Mouse (Mus musculus): ENCODE measurements around the gene Pbx2. TPM values are rescaled to one million over a fixed set of nuclear protein-coding genes. Genes with fewer than 3 reads are reported as not detected.
A peak's percentile ranks its signal among the peaks of the same experiment; 100 is the strongest.

Gene Pbx2
- polyA plus RNA-seq, 1 experiment from 2014 or later = 7.7 TPM

GRCm38 (mm10) chr17:34585877-34586771 is 4.9 kb upstream of the Pbx2 start:
- Histone ChIP-seq H3K9me3 (ENCODE audit: control insufficient read depth, low read length) (no peaks in the 10 kb centered on the region), H3K27me3 (ENCODE audit: control insufficient read depth, insufficient read depth, low read length) (no peaks in the 10 kb centered on the region), H3K4me1 (ENCODE audit: control insufficient read depth, insufficient read depth, low read length) (peaks cover 19% of the 10 kb centered on the region), H3K27ac (ENCODE audit: low read depth, low read length) (peak overlapping the region; percentile 99), H3K4me2 (ENCODE audit: low read depth, low read length) (peak overlapping the region; percentile 96), H3K36me3 (ENCODE audit: control insufficient read depth, insufficient read depth, low read length) (no peaks in the 10 kb centered on the region), H3K9ac (replicated peaks; ENCODE audit: low read depth, low read length) (peak overlapping the region; percentile 83), H3K4me3 (ENCODE audit: low read depth, low read length) (peak overlapping the region; percentile 70)
- peak; percentile 12 for ATAC-seq (ENCODE audit: low read depth)
- WGBS = 18% methylated on average over 32 of the region's 32 CpGs

- WGBS = under 1% methylated on average over 37 of the region's 38 CpGs
- ATAC-seq (ENCODE audit: low read depth) = peak; percentile 77
Measured at GRCm38 (mm10) chr17:34586796-34587422, 4.2 kb upstream of the Pbx2 start.

GRCm38 (mm10) chr17:34587423-34587811 is 3.6 kb upstream of the Pbx2 start:
- Histone ChIP-seq H3K27me3 (ENCODE audit: control insufficient read depth, insufficient read depth, low read length) (no peaks in the 10 kb centered on the region; the same call in 1 of the 2 replicates), H3K36me3 (ENCODE audit: control insufficient read depth, insufficient read depth, low read length) (no peaks in the 10 kb centered on the region), H3K4me2 (ENCODE audit: low read depth, low read length) (peak overlapping the region; percentile 96), H3K4me3 (ENCODE audit: low read depth, low read length) (peak overlapping the region; percentile 70), H3K9ac (replicated peaks; ENCODE audit: low read depth, low read length) (peak overlapping the region; percentile 83), H3K27ac (ENCODE audit: low read depth, low read length) (peak overlapping the region; percentile 99), H3K9me3 (ENCODE audit: control insufficient read depth, low read length) (no peaks in the 10 kb centered on the region), H3K4me1 (ENCODE audit: control insufficient read depth, insufficient read depth, low read length) (peaks cover 26% of the 10 kb centered on the region)
- WGBS = under 1% methylated on average over 39 of the region's 50 CpGs
- peak; percentile 80 for ATAC-seq (ENCODE audit: low read depth)

More at GRCm38 (mm10) chr17:34586796-34587422, 4.2 kb upstream of the Pbx2 start:
- Histone ChIP-seq H3K36me3 (ENCODE audit: control insufficient read depth, insufficient read depth, low read length) (no peaks in the 10 kb centered on the region), H3K9ac (replicated peaks; ENCODE audit: low read depth, low read length) (peak overlapping the region; percentile 83), H3K27me3 (ENCODE audit: control insufficient read depth, insufficient read depth, low read length) (no peaks in the 10 kb centered on the region), H3K27ac (ENCODE audit: low read depth, low read length) (peak overlapping the region; percentile 99), H3K9me3 (ENCODE audit: control insufficient read depth, low read length) (no peaks in the 10 kb centered on the region), H3K4me3 (ENCODE audit: low read depth, low read length) (peak overlapping the region; percentile 70), H3K4me2 (ENCODE audit: low read depth, low read length) (peak overlapping the region; percentile 96), H3K4me1 (ENCODE audit: control insufficient read depth, insufficient read depth, low read length) (peaks cover 26% of the 10 kb centered on the region)

- H3K4me2 ChIP-seq (ENCODE audit: low read depth, low read length) = peak overlapping the region; percentile 96
- H3K27me3 ChIP-seq (ENCODE audit: control insufficient read depth, insufficient read depth, low read length) = no peaks in the 10 kb centered on the region; the same call in 1 of the 2 replicates
- H3K9me3 ChIP-seq (ENCODE audit: control insufficient read depth, low read length) = no peaks in the 10 kb centered on the region
- peak overlapping the region; percentile 99 for H3K27ac ChIP-seq (ENCODE audit: low read depth, low read length)
- peak overlapping the region; percentile 83 for H3K9ac ChIP-seq (replicated peaks; ENCODE audit: low read depth, low read length)
- H3K4me3 ChIP-seq (ENCODE audit: low read depth, low read length) = peak overlapping the region; percentile 70
- no peaks in the 10 kb centered on the region for H3K36me3 ChIP-seq (ENCODE audit: control insufficient read depth, insufficient read depth, low read length)
- H3K4me1 ChIP-seq (ENCODE audit: control insufficient read depth, insufficient read depth, low read length) = peaks cover 26% of the 10 kb centered on the region
- no peak for ATAC-seq (ENCODE audit: low read depth)
- 5% methylated on average over 19 of the region's 19 CpGs for WGBS
Measured at GRCm38 (mm10) chr17:34587814-34588213, 3.3 kb upstream of the Pbx2 start.

- H3K4me3 ChIP-seq (ENCODE audit: low read depth, low read length) = no peak overlapping the region
- no peak overlapping the region for H3K4me2 ChIP-seq (ENCODE audit: low read depth, low read length)
- WGBS = 72% methylated on average over 3 of the region's 3 CpGs
- no peak overlapping the region for H3K27ac ChIP-seq (ENCODE audit: low read depth, low read length)
- ATAC-seq (ENCODE audit: low read depth) = no peak
- H3K9me3 ChIP-seq (ENCODE audit: control insufficient read depth, low read length) = no peaks in the 10 kb centered on the region
- H3K4me1 ChIP-seq (ENCODE audit: control insufficient read depth, insufficient read depth, low read length) = peaks cover 36% of the 10 kb centered on the region
- no peak overlapping the region for H3K9ac ChIP-seq (replicated peaks; ENCODE audit: low read depth, low read length)
- no peaks in the 10 kb centered on the region for H3K36me3 ChIP-seq (ENCODE audit: control insufficient read depth, insufficient read depth, low read length)
- H3K27me3 ChIP-seq (ENCODE audit: control insufficient read depth, insufficient read depth, low read length) = no peaks in the 10 kb centered on the region; the same call in 1 of the 2 replicates
Measured at GRCm38 (mm10) chr17:34588767-34589166, 2.3 kb upstream of the Pbx2 start.

GRCm38 (mm10) chr17:34589206-34589605 is 1.9 kb upstream of the Pbx2 start:
- Histone ChIP-seq H3K4me3 (ENCODE audit: low read depth, low read length) (no peak overlapping the region), H3K36me3 (ENCODE audit: control insufficient read depth, insufficient read depth, low read length) (no peaks in the 10 kb centered on the region), H3K27ac (ENCODE audit: low read depth, low read length) (no peak overlapping the region), H3K27me3 (ENCODE audit: control insufficient read depth, insufficient read depth, low read length) (no peaks in the 10 kb centered on the region; the same call in 1 of the 2 replicates), H3K9me3 (ENCODE audit: control insufficient read depth, low read length) (no peaks in the 10 kb centered on the region), H3K4me1 (ENCODE audit: control insufficient read depth, insufficient read depth, low read length) (peaks cover 40% of the 10 kb centered on the region), H3K9ac (replicated peaks; ENCODE audit: low read depth, low read length) (no peak overlapping the region), H3K4me2 (ENCODE audit: low read depth, low read length) (no peak overlapping the region)
- WGBS = 52% methylated on average over 7 of the region's 7 CpGs
- ATAC-seq (ENCODE audit: low read depth) = no peak

- no peaks in the 10 kb centered on the region; the same call in 1 of the 2 replicates for H3K27me3 ChIP-seq (ENCODE audit: control insufficient read depth, insufficient read depth, low read length)
- no peak within 1 kb of the TSS for H3K27ac ChIP-seq (ENCODE audit: low read depth, low read length)
- no peak for ATAC-seq (ENCODE audit: low read depth)
- H3K9me3 ChIP-seq (ENCODE audit: control insufficient read depth, low read length) = no peaks in the 10 kb centered on the region
- H3K36me3 ChIP-seq (ENCODE audit: control insufficient read depth, insufficient read depth, low read length) = no peaks in the 10 kb centered on the region
- H3K9ac ChIP-seq (replicated peaks; ENCODE audit: low read depth, low read length) = no peak within 1 kb of the TSS
- no peak within 1 kb of the TSS for H3K4me2 ChIP-seq (ENCODE audit: low read depth, low read length)
- peaks cover 44% of the 10 kb centered on the region for H3K4me1 ChIP-seq (ENCODE audit: control insufficient read depth, insufficient read depth, low read length)
- no peak within 1 kb of the TSS for H3K4me3 ChIP-seq (ENCODE audit: low read depth, low read length)
- 26% methylated on average over 7 of the region's 7 CpGs for WGBS
Measured at GRCm38 (mm10) chr17:34589681-34590101, 1.4 kb upstream of the Pbx2 start, which contains the start of gene Gpsm3. TSS of gene Gpsm3 (plus strand) at chr17:34589806.

GRCm38 (mm10) chr17:34590154-34590987 is 695 bp upstream of the Pbx2 start:
- no peak for ATAC-seq (ENCODE audit: low read depth)
- Histone ChIP-seq H3K4me3 (ENCODE audit: low read depth, low read length) (no peak overlapping the region), H3K9ac (replicated peaks; ENCODE audit: low read depth, low read length) (no peak overlapping the region), H3K36me3 (ENCODE audit: control insufficient read depth, insufficient read depth, low read length) (peaks cover 6% of the 10 kb centered on the region; the same call in 1 of the 2 replicates), H3K9me3 (ENCODE audit: control insufficient read depth, low read length) (no peaks in the 10 kb centered on the region), H3K27ac (ENCODE audit: low read depth, low read length) (peak overlapping the region; percentile 95; the same call in 1 of the 2 replicates), H3K4me2 (ENCODE audit: low read depth, low read length) (peak overlapping the region; percentile 82; the same call in 1 of the 2 replicates), H3K4me1 (ENCODE audit: control insufficient read depth, insufficient read depth, low read length) (peaks cover 44% of the 10 kb centered on the region), H3K27me3 (ENCODE audit: control insufficient read depth, insufficient read depth, low read length) (no peaks in the 10 kb centered on the region; the same call in 1 of the 2 replicates)
- 64% methylated on average over 15 of the region's 15 CpGs for WGBS
